Mouse (Mus musculus): ENCODE results near the gene Cspg4. TPM values are rescaled to one million over a fixed set of nuclear protein-coding genes. Genes with fewer than 3 reads are reported as not detected.

The Cspg4 gene
- polyA plus RNA-seq, 1 experiment from 2014 or later = 32.5 TPM

DNA sequence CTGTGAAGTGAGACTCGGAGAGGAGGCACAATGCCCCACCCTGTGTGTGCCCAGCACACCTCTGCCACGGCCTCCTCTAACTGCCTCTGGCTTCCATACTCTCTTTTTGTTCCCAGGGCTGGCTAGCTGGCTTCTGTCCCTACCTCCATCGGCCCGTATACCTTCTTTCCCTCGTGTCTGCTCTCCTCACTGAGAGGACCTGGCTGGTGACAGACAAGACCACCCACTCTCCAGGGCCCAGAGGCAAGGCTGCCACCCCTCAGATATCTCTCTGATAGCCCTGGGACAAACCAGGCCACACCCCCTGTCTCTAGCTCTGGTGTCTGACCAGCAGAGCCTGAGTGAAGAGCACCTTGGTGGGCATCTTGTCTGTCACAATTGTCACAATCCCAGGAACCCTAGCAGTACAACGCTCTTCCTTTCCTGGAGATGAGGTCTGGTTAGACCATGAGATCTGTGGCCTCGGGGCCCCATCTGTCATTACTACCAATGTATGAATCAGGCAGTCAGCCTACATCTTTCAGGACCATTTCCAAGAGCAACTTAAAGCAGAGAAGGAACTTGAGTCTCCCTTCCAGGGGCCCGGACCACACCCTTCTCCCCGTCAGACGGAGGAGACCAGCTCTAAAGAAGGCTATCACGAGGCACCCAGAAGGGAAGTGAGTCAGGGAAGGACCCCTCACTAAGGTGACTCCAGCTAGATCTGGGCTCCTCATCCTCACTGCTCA lies 1.0 kb downstream of the Cspg4 start:
- Histone ChIP-seq H3K27ac (ENCODE audit: poor library complexity, severe bottlenecking) (peak overlapping the region; percentile 91), H3K9me3 (replicated peaks) (no peaks in the 10 kb centered on the region), H3K27me3 (replicated peaks) (no peaks in the 10 kb centered on the region; the same call in 1 of the 2 replicates), H3K4me3 (peak overlapping the region; percentile 68), H3K9ac (peak overlapping the region; percentile 87), H3K36me3 (no peaks in the 10 kb centered on the region), H3K4me2 (peak overlapping the region; percentile 77), H3K4me1 (replicated peaks) (peaks cover 71% of the 10 kb centered on the region)
- no peak for ATAC-seq (ENCODE audit: insufficient number of reproducible peaks, low FRiP score)
- 29% methylated on average over 11 of the region's 11 CpGs for WGBS

DNA sequence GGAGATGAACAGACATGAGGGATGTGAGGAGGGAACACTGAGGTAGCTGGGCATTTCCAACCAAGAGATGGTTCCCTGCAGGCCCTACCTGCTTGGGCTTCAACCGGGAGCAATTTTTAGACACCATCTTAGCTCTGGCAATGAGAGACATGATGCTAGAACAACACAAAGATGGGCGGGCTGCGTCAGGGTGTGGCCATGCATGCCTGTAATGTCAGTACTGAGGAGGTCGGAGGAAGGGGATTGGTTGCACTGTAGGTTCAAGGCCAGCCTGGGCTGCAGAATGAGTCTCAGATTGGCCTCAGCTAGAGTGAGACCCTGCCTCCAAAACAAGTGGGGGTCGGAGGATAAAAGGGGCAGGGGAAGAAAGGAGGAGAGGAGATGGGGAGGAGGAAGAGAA lies 1.6 kb downstream of the Cspg4 start:
- H3K27ac ChIP-seq (ENCODE audit: poor library complexity, severe bottlenecking) = peak overlapping the region; percentile 91
- 59% methylated on average over 5 of the region's 5 CpGs for WGBS
- H3K4me3 ChIP-seq = peak overlapping the region; percentile 68
- no peak for ATAC-seq (ENCODE audit: insufficient number of reproducible peaks, low FRiP score)
- H3K4me2 ChIP-seq = peak overlapping the region; percentile 77
- H3K9ac ChIP-seq = peak overlapping the region; percentile 87
- H3K9me3 ChIP-seq (replicated peaks) = no peaks in the 10 kb centered on the region
- H3K27me3 ChIP-seq (replicated peaks) = no peaks in the 10 kb centered on the region
- H3K4me1 ChIP-seq (replicated peaks) = peaks cover 74% of the 10 kb centered on the region
- no peaks in the 10 kb centered on the region for H3K36me3 ChIP-seq

DNA sequence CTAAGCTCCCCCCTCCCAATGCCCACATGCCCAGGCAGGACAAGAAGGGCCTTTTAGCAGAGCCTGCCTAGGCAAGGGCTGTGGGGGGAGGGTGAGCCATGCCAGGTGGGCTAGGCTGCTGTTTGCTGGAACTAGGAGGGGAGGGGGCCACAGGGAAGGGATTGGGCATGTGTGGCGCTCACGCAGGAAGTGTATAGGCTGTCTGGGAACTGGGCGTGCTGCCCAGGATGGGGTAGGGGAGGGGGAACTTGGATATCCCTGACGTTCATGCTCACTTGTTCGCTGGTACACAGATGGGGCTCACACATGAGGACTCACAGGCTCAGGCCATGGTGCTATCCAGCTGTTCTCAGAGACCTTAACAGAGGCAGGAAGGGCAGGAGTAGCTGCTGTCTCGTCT lies 3.5 kb downstream of the Cspg4 start:
- no peaks in the 10 kb centered on the region for H3K9me3 ChIP-seq (replicated peaks)
- H3K4me3 ChIP-seq = peak overlapping the region; percentile 68
- H3K36me3 ChIP-seq = no peaks in the 10 kb centered on the region
- H3K4me2 ChIP-seq = peak overlapping the region; percentile 77
- H3K27ac ChIP-seq (ENCODE audit: poor library complexity, severe bottlenecking) = peak overlapping the region; percentile 91
- H3K4me1 ChIP-seq (replicated peaks) = peaks cover 93% of the 10 kb centered on the region
- no peaks in the 10 kb centered on the region for H3K27me3 ChIP-seq (replicated peaks)
- H3K9ac ChIP-seq = peak overlapping the region; percentile 87
- WGBS = 32% methylated on average over 6 of the region's 6 CpGs
- peak; percentile 57 for ATAC-seq (ENCODE audit: insufficient number of reproducible peaks, low FRiP score)

DNA sequence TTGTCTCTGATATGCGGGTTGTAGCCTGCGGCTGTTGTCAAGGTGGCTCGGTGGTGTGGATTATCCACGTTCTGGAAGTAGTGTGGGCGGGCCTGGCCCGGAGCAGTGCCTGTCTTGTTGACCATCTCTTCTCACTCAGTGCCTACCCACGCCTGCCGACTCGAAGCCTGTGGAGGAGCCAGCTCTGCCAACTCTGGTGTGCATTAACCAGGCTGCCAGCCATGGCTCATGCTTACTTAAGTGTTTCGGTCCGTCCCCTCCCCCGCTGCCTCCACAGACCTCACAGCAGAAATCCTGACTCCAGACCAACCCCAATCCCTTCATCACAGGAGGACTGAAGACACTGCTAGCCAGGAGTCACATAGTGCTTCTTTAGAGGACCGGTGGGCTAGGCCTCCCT lies 4.7 kb downstream of the Cspg4 start:
- no peak overlapping the region for H3K9ac ChIP-seq
- H3K4me1 ChIP-seq (replicated peaks) = peaks cover 96% of the 10 kb centered on the region
- no peaks in the 10 kb centered on the region for H3K9me3 ChIP-seq (replicated peaks)
- H3K36me3 ChIP-seq = no peaks in the 10 kb centered on the region
- ATAC-seq (ENCODE audit: insufficient number of reproducible peaks, low FRiP score) = no peak
- 70% methylated on average over 13 of the region's 13 CpGs for WGBS
- H3K4me3 ChIP-seq = no peak overlapping the region
- H3K27ac ChIP-seq (ENCODE audit: poor library complexity, severe bottlenecking) = 0 out of 2 replicates have a peak overlapping the region, but pooled peaks have one; percentile 75
- no peaks in the 10 kb centered on the region for H3K27me3 ChIP-seq (replicated peaks)
- no peak overlapping the region for H3K4me2 ChIP-seq

DNA sequence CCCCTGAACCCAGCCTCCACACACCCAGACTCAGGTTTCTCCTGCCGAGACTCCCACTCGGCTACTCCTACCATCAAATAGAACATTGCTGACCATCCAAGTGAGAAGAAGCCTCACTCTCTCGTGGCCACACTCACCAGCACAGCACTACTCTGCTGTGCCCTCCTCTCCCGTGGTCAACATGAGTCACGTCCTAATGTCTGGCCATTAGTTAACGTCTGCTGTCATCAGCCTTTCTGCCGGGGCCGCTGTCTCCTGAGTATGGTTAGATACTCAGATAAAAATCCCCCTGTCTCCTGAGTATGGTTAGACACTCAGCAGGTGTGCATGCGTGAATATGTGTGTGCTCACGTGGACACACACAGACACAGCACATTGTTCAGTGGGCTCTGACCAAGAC lies 5.9 kb downstream of the Cspg4 start:
- 18% methylated on average over 10 of the region's 10 CpGs for WGBS
- Histone ChIP-seq H3K4me3 (no peak overlapping the region), H3K27ac (ENCODE audit: poor library complexity, severe bottlenecking) (peak overlapping the region; percentile 75), H3K27me3 (replicated peaks) (no peaks in the 10 kb centered on the region), H3K4me2 (peak overlapping the region; percentile 28), H3K9ac (peak overlapping the region; percentile 33; the same call in 1 of the 2 replicates), H3K36me3 (peaks cover 7% of the 10 kb centered on the region), H3K9me3 (replicated peaks) (no peaks in the 10 kb centered on the region), H3K4me1 (replicated peaks) (peaks cover 87% of the 10 kb centered on the region)
- no peak for ATAC-seq (ENCODE audit: insufficient number of reproducible peaks, low FRiP score)

DNA sequence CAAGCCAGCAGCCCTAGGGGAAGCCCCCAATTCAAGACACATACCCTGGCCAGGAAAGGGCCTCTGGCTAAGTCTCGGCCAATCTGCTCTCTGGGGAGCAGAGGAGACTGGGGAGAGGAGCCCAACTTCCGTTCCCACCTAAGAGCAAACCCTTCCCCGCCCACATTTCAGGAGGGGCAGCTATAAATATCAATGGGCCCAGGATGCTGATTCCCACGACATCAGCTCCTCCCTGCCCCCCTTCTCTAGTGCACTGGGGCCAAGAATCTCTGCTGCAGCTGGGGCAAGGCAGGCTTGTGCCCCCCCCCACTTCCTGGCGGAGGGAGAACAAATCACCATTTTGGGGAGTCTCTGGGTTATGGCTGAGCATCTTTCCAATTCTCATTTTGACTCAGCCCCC lies 6.4 kb downstream of the Cspg4 start:
- Histone ChIP-seq H3K4me2 (peak overlapping the region; percentile 28), H3K9me3 (replicated peaks) (no peaks in the 10 kb centered on the region), H3K36me3 (peaks cover 10% of the 10 kb centered on the region), H3K9ac (no peak overlapping the region), H3K4me1 (replicated peaks) (peaks cover 87% of the 10 kb centered on the region), H3K27ac (ENCODE audit: poor library complexity, severe bottlenecking) (peak overlapping the region; percentile 75), H3K4me3 (no peak overlapping the region), H3K27me3 (replicated peaks) (no peaks in the 10 kb centered on the region)
- ATAC-seq (ENCODE audit: insufficient number of reproducible peaks, low FRiP score) = peak; percentile 16; the same call in 1 of the 2 replicates
- 28% methylated on average over 5 of the region's 5 CpGs for WGBS

DNA sequence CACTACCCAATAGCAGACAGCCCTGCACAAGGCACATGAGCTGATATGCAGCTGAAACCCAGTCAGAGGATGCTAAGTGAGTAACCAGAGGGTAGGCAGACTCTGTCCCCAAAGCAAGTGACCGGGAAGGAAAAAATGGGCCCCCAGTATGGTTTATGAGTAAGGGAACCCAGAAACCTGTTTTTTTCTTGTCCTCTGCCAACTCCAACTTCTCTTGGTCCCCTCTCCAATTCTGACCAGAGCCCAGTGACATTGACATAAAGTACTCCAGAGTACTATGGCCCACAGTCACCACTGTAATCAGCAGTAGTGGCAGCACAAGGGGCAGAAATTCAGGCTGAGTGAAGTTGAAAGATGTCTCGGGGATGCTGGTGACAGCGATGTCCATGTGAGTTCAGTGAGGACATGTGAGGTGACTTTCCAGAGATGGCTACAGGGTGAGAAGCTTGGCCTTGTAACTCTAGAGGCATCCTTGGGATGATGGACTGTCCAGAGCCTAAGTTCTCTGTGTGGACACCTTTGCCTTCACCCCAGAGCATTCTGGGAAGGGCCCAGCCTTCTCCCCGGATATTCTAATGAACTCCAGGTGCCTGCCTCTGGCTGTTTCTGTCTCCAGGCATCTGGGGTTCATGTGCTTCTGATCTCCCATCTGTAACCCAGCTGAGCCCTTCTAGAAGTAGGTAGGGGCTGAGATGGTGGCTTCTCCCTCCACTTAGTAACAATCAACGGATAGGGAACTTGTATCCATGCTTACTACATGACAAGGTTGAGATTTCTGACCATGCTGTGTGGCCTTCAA lies 7.5 kb downstream of the Cspg4 start:
- H3K36me3 ChIP-seq = peaks cover 13% of the 10 kb centered on the region
- ATAC-seq (ENCODE audit: insufficient number of reproducible peaks, low FRiP score) = no peak
- WGBS = 65% methylated on average over 5 of the region's 5 CpGs
- no peaks in the 10 kb centered on the region for H3K27me3 ChIP-seq (replicated peaks)
- no peak overlapping the region for H3K4me3 ChIP-seq
- peaks cover 86% of the 10 kb centered on the region for H3K4me1 ChIP-seq (replicated peaks)
- H3K4me2 ChIP-seq = no peak overlapping the region
- H3K9ac ChIP-seq = no peak overlapping the region
- H3K9me3 ChIP-seq (replicated peaks) = no peaks in the 10 kb centered on the region
- H3K27ac ChIP-seq (ENCODE audit: poor library complexity, severe bottlenecking) = peak overlapping the region; percentile 75

DNA sequence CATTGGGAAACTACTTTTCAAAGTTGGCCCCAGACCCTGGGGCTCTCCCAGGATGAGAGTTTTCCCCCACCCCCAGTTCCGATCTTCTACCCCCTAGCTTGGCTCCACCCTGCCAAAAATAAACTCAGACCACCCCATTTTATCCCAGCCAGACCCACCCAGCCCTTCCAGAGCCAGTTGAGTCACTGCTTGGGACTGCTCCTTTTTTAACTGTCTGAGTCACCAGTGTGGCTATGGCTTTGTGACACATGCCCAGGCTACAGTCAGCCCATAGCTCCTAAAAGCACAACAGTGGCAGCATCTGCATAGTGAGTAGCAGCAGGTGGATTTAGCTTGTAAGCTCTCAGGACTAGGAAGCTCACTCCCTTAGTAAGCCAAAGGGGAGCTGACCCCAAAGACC lies 8.3 kb downstream of the Cspg4 start:
- H3K9ac ChIP-seq = no peak overlapping the region

DNA sequence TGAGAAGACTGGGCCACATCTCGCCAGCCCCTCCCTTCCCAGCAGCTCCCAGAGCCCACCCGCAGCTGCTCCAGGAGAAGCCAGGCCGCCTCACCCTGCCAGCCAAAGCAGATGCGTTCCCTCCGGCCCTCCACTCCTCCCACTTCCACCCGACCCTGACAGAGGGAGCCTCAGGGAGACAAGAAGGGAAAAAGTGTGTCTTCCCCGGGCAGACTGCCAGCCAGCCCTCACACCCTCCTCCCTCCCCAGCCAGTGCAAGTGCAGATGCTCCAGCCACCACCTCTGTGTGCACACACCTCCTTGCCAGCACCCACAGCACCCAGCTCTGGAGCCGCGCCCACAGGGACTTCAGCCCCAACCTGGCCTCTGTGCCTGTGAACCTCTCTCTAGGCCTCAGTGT lies 12.0 kb downstream of the Cspg4 start:
- ATAC-seq (ENCODE audit: insufficient number of reproducible peaks, low FRiP score) = 0 out of 2 replicates have a peak, but pooled peaks have one; percentile 13
- H3K4me3 ChIP-seq = no peak overlapping the region
- peak overlapping the region; percentile 6; the same call in 1 of the 2 replicates for H3K27ac ChIP-seq (ENCODE audit: poor library complexity, severe bottlenecking)
- H3K36me3 ChIP-seq = peaks cover 25% of the 10 kb centered on the region
- H3K4me1 ChIP-seq (replicated peaks) = peaks cover 73% of the 10 kb centered on the region
- H3K9ac ChIP-seq = no peak overlapping the region
- no peak overlapping the region for H3K4me2 ChIP-seq
- H3K27me3 ChIP-seq (replicated peaks) = no peaks in the 10 kb centered on the region
- H3K9me3 ChIP-seq (replicated peaks) = no peaks in the 10 kb centered on the region
- 24% methylated on average over 9 of the region's 9 CpGs for WGBS

More for the DNA sequence above, 8.3 kb downstream of the Cspg4 start:
- no peak overlapping the region for H3K4me3 ChIP-seq
- peak overlapping the region; percentile 22; the same call in 1 of the 2 replicates for H3K4me2 ChIP-seq
- H3K27ac ChIP-seq (ENCODE audit: poor library complexity, severe bottlenecking) = peak overlapping the region; percentile 75
- peaks cover 17% of the 10 kb centered on the region for H3K36me3 ChIP-seq
- WGBS = 22% methylated on average over 1 of the region's 1 CpGs
- H3K9me3 ChIP-seq (replicated peaks) = no peaks in the 10 kb centered on the region
- H3K4me1 ChIP-seq (replicated peaks) = peaks cover 81% of the 10 kb centered on the region
- no peaks in the 10 kb centered on the region for H3K27me3 ChIP-seq (replicated peaks)
- no peak for ATAC-seq (ENCODE audit: insufficient number of reproducible peaks, low FRiP score)

DNA sequence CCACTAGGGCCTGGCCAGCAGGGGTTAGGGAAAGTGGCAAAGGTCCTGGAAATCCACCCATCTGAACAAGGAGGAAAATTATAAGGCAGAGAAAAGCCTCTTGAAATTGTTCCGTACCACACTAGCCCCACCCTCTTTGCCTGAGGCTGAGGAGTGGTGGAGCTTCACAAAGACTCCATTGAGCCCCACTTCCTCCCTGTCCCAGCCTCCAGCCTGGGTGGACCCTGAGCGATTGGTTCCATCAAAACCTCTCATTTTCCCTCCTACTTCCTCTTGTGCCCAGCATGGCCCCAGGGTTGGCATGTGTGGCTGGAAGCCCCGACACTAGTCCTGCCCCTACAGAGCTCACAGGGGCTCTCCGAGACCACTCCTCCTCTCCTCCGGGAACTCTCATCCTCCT lies 12.5 kb downstream of the Cspg4 start:
- Histone ChIP-seq H3K4me2 (no peak overlapping the region), H3K4me3 (no peak overlapping the region), H3K9me3 (replicated peaks) (no peaks in the 10 kb centered on the region), H3K27me3 (replicated peaks) (no peaks in the 10 kb centered on the region), H3K36me3 (peaks cover 28% of the 10 kb centered on the region), H3K27ac (ENCODE audit: poor library complexity, severe bottlenecking) (no peak overlapping the region), H3K4me1 (replicated peaks) (peaks cover 72% of the 10 kb centered on the region), H3K9ac (no peak overlapping the region)
- ATAC-seq (ENCODE audit: insufficient number of reproducible peaks, low FRiP score) = no peak
- WGBS = 69% methylated on average over 5 of the region's 5 CpGs

DNA sequence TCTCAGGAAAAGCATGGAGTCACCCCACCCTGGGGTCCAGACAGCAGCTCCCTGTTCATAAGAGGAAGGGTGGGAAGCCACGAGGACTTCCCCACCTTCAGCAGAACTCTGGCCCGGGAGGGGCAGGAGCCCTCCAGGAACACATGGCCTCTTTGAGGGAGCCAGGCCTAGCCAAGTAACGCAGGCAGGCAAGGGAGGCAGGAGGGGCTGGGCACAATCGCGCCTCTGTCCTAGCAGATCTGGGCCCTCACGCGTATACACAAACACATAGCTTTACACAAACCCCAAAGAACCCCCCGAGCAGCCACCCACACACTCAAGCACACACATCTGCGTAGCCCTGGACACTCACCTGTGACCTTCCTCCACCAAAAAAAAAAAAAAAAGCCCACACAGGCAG lies 16.0 kb downstream of the Cspg4 start:
- Histone ChIP-seq H3K4me2 (no peak overlapping the region), H3K27me3 (replicated peaks) (no peaks in the 10 kb centered on the region), H3K9me3 (replicated peaks) (no peaks in the 10 kb centered on the region), H3K27ac (ENCODE audit: poor library complexity, severe bottlenecking) (peak overlapping the region; percentile 49; the same call in 1 of the 2 replicates), H3K4me1 (replicated peaks) (peaks cover 52% of the 10 kb centered on the region), H3K4me3 (no peak overlapping the region), H3K9ac (peak overlapping the region; percentile 46), H3K36me3 (peaks cover 46% of the 10 kb centered on the region)
- WGBS = 54% methylated on average over 9 of the region's 9 CpGs
- no peak for ATAC-seq (ENCODE audit: insufficient number of reproducible peaks, low FRiP score)
